Mouse (Mus musculus) gastrocnemius, adult 2 months (tissue): ENCODE measurements around the gene Rcl1. TPM values are rescaled to one million over a fixed set of nuclear protein-coding genes. Genes with fewer than 3 reads are reported as not detected.

Source experiments
- DNase-seq: peaks from one replicate; pipeline ENCODE4 v3.0.0; 2022
- H3K27ac ChIP-seq: fragments of 200-600 bp; 2 replicates; pipeline ENCODE4 v1.8.1; 2022; ENCODE audit warnings: mild to moderate bottlenecking
- H3K4me3 ChIP-seq: fragments of 200-600 bp; 2 replicates; pipeline ENCODE4 v1.8.1; 2022; ENCODE audit warnings: mild to moderate bottlenecking, moderate library complexity
- CTCF ChIP-seq: fragments of 200-600 bp; IDR thresholded peaks from 2 replicates; pipeline ENCODE4 v1.8.1; 2022; ENCODE audit warnings: antibody characterized with exemption, mild to moderate bottlenecking, moderate library complexity
- intact Hi-C: fragments of 180-260 bp; cut with DNase I; formaldehyde crosslinking; loops from one replicate; pipeline ENCODE4 v1.15.1; 2025
- total RNA-seq, 2 experiments: library from RNA; stranded (reverse); gene quantifications; 2 replicates each; pipeline ENCODE4 v1.2.3; 2021

Gene Rcl1
- total RNA-seq, 2 experiments from 2014 or later = 6.5 to 7.7 TPM

GRCm38 (mm10) chr19:29118196-29118595, 17.0 kb downstream of the Rcl1 start:
- Histone ChIP-seq H3K4me3 (no peak overlapping the region), H3K27ac (no peak overlapping the region)
- intact Hi-C loops = no loop called here
- no peak for DNase-seq
- no peak for TF ChIP-seq CTCF

DNA sequence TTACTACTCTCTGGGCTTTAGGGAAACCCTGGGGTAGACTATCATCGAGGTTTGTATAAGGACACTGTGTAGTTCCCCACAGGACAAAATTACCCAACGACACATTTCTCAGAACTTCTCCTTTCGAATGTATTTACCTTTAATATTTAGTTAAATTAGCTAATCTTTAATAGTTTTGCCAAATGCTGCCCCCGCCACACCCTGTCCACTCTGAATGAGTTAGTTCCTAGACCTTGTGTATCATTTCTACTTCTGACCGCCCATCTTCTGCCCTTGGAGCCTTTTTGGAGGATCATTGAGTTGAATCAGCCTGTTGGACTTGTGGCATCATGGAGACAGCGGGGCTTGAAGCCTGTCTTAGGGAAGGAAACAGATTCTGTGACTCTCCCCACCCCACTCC, 19.1 kb downstream of the Rcl1 start:
- no peak overlapping the region for H3K27ac ChIP-seq
- no peak overlapping the region for H3K4me3 ChIP-seq
- DNase-seq = no peak
- intact Hi-C loops = no loop called here
- TF ChIP-seq CTCF = no peak

DNA sequence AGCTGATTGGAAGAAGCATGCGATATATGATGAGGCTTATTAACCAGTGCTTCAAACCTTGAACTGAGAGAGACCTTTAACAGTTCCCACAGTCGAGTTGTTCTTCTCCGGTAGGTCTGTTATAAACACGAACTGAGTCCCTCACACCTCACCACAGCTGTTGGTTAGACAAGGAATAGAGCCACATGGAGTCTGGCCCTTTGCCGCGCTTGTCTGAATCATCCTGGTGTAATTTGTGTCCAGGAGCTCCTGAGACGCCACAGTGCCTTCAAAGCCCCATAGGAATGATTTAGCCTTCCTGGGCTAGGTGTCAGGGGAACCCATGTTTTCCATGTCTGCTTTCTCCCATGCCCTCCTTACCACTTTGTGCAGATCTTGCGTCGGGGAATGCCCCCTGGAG, 20.2 kb downstream of the Rcl1 start:
- no peak overlapping the region for H3K4me3 ChIP-seq
- intact Hi-C loops = no loop called here
- no peak for DNase-seq
- H3K27ac ChIP-seq = no peak overlapping the region
- no peak for TF ChIP-seq CTCF

- H3K27ac ChIP-seq = no peak overlapping the region
- DNase-seq = no peak
- no peak overlapping the region for H3K4me3 ChIP-seq
- no peak for TF ChIP-seq CTCF
- intact Hi-C loops = no loop called here
Observed at GRCm38 (mm10) chr19:29124886-29125585, 23.9 kb downstream of the Rcl1 start.

DNA sequence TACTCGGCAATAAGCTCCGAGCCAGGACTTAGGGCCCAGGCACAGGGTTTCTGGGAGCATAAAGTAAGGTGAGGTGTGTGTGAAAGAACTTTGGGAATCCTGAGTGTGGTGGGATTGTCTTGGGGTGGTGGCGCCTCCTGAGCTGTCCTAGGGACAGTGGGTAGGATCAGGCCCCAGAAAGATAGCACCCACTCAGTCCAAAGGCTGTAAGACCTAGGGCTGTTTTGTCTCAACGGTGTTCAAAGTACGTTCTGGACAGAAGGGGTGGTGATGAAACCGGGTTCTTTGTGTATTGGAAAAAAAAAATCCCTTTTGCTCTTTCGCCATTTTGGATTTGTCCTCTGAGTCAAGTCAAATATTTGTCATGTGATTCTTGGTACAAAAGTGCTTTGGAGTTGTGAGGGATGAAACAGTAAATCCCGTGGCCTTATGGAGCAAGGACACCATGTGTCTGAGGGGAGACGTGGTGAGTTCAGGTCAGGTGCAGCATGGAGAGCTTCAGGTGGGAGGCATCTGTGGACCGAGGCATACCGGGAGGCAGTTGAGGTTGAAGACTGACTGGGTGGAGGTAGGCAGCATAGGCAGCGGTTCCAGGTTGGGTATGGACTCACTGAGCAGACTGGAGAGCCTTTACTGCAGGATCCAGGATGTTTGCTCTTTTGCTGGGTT, 25.3 kb downstream of the Rcl1 start:
- intact Hi-C loops = no loop called here
- H3K4me3 ChIP-seq = no peak overlapping the region
- no peak for DNase-seq
- H3K27ac ChIP-seq = no peak overlapping the region
- no peak for TF ChIP-seq CTCF

GRCm38 (mm10) chr19:29127331-29127730, 26.2 kb downstream of the Rcl1 start:
- no peak for DNase-seq
- intact Hi-C loops = no loop called here
- Histone ChIP-seq H3K27ac (peak overlapping the region; percentile 46; the same call in 1 of the 2 replicates), H3K4me3 (no peak overlapping the region)
- no peak for TF ChIP-seq CTCF

DNA sequence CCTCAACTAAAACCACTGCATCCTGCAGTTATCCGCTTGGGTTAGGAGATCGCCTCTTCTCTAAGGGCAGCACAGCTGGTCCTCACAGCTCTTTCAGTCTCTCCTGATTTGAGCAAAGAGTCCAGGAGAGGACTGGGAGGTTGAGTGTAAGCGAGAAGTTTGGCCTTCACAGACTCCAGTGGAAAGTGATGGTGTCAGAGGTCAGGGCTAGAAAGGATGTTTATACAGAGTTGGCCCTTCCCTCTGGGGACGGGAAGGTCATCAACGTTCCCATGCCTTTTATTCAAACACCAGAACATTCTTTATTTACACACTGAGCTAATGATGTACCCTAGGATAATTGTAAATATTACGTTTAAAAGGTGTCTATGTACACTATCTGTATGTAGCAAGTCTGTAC, 27.0 kb downstream of the Rcl1 start:
- intact Hi-C loops = no loop called here
- no peak for TF ChIP-seq CTCF
- DNase-seq = no peak
- Histone ChIP-seq H3K27ac (peak overlapping the region; percentile 75), H3K4me3 (no peak overlapping the region)

- H3K4me3 ChIP-seq = no peak overlapping the region
- intact Hi-C loops = no loop called here
- DNase-seq = no peak
- H3K27ac ChIP-seq = peak overlapping the region; percentile 75
- TF ChIP-seq CTCF = no peak
Observed at GRCm38 (mm10) chr19:29129551-29129950, 28.4 kb downstream of the Rcl1 start.

GRCm38 (mm10) chr19:29131171-29131570, 30.0 kb downstream of the Rcl1 start:
- no peak for DNase-seq
- intact Hi-C loops = no loop called here
- no peak for TF ChIP-seq CTCF
- Histone ChIP-seq H3K4me3 (no peak overlapping the region), H3K27ac (peak overlapping the region; percentile 76)

- no peak for DNase-seq
- intact Hi-C loops = no loop called here
- no peak overlapping the region for H3K4me3 ChIP-seq
- H3K27ac ChIP-seq = peak overlapping the region; percentile 76; the same call in 1 of the 2 replicates
- TF ChIP-seq CTCF = no peak
Observed at GRCm38 (mm10) chr19:29134293-29134692, 33.1 kb downstream of the Rcl1 start.

GRCm38 (mm10) chr19:29135172-29135736, 34.1 kb downstream of the Rcl1 start:
- TF ChIP-seq CTCF = no peak
- Histone ChIP-seq H3K27ac (no peak overlapping the region), H3K4me3 (no peak overlapping the region)
- no peak for DNase-seq
- intact Hi-C loops = loop anchor here (5.0 kb wide), 1 partner anchor 117 kb away; the partner anchor contains the start of gene Jak2

GRCm38 (mm10) chr19:29138546-29139270, 37.5 kb downstream of the Rcl1 start:
- no peak overlapping the region for H3K4me3 ChIP-seq
- no peak for TF ChIP-seq CTCF
- DNase-seq = no peak
- peak overlapping the region; percentile 79; the same call in 1 of the 2 replicates for H3K27ac ChIP-seq
- intact Hi-C loops = loop anchor here (5.0 kb wide), 1 partner anchor 114 kb away; the partner anchor contains the start of gene Jak2
